ENCODE assay signal across 7 mouse cellular contexts in the genomic region with DNA sequence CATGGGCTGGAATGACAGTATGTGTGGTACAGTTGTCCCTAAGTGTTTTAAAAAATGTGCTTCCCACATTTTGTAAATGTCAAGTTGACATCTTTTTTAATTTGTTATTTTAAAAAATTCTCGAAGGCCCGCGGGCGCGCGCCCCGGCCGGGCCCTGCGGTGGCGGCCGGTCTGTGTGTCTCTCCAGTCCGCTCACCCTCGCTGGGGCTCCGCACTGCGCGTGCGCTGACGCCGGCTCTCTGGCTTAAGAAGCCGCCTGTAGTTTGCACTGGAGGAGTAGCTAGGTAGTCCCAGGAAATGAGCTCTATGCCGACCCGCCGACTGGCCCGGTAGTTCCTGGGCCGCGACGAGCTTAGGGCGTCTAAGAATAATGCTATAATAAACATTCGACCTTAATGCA. TPM values are rescaled to one million over a fixed set of nuclear protein-coding genes. Genes with fewer than 3 reads are reported as not detected.
"Had no signal": no experiment of that assay in that cellular context is flagged by ENCODE, and none has a peak within 500 bp of the region (broad histone marks: within the 10 kb centered on the region; RNA-seq: fewer than 3 reads in every experiment).

No protein-coding gene starts in this region.

RNA-seq across cellular contexts. Expression of gene Cyp2b13, which starts 10.4 kb away (rescaled TPM):
- total RNA-seq: layer of hippocampus, adult 8-10 months; layer of hippocampus, postnatal 10 days; layer of hippocampus, postnatal 36 days; left cerebral cortex, adult 2 months; left cerebral cortex, postnatal 10 days; left cerebral cortex, postnatal 36 days; midbrain, postnatal 0 days had no signal
